Mouse (Mus musculus) forebrain, embryonic 16.5 days (tissue): Measurements from ENCODE around the gene Ndrg3. TPM values are rescaled to one million over a fixed set of nuclear protein-coding genes. Genes with fewer than 3 reads are reported as not detected.
"Not testable (repeated sequence)": the region's sequence is repeated elsewhere in the genome, so short reads cannot be mapped to it uniquely, and the experiment has no call there.

Experiments
- ATAC-seq: fragments of 200-750 bp; cut with Nextera tagmentation; 2 replicates; pipeline ENCODE4 v1.8.0; 2017; ENCODE audit warnings: mild to moderate bottlenecking, moderate library complexity
- H3K27ac ChIP-seq: fragments of 300-500 bp; sonication (generic); 2 replicates; pipeline ENCODE4 v1.5.1; 2014; ENCODE audit warnings: low read length, control low read depth
- H3K27me3 ChIP-seq: fragments of 300-500 bp; sonication (generic); replicated peaks from 2 replicates; pipeline ENCODE4 v1.6.1; 2014; ENCODE audit warnings: low read length; ENCODE audit not compliant: control insufficient read depth, insufficient read depth
- H3K36me3 ChIP-seq: fragments of 300-500 bp; sonication (generic); 2 replicates; pipeline ENCODE4 v1.6.1; 2014; ENCODE audit not compliant: control insufficient read depth, insufficient read depth
- H3K4me1 ChIP-seq: fragments of 300-500 bp; sonication (generic); replicated peaks from 2 replicates; pipeline ENCODE4 v1.6.1; 2014; ENCODE audit warnings: low read length; ENCODE audit not compliant: control insufficient read depth, insufficient read depth
- H3K4me2 ChIP-seq: fragments of 300-500 bp; sonication (generic); 2 replicates; pipeline ENCODE4 v1.6.1; 2014; ENCODE audit warnings: mild to moderate bottlenecking, low read length, control low read depth
- H3K4me3 ChIP-seq: fragments of 300-500 bp; sonication (generic); replicated peaks from 2 replicates; pipeline ENCODE4 v1.5.1; 2014; ENCODE audit warnings: mild to moderate bottlenecking, low read length, control low read depth
- H3K9ac ChIP-seq: fragments of 300-500 bp; sonication (generic); replicated peaks from 2 replicates; pipeline ENCODE4 v1.6.1; 2014; ENCODE audit warnings: low read depth, low read length, control low read depth
- H3K9me3 ChIP-seq: fragments of 300-500 bp; sonication (generic); 2 replicates; pipeline ENCODE4 v1.6.1; 2016; ENCODE audit warnings: low read length; ENCODE audit not compliant: control insufficient read depth
- WGBS: fragments of 180-500 bp; shearing (Covaris S2); extraction: QIAGEN DNeasy Blood & Tissue Kit; methylation state at CpG from one replicate; pipeline ENCODE4 v1.1.7; 2014; 5-methylcytosine and 5-hydroxymethylcytosine counted together
- polyA plus RNA-seq: library from polyadenylated mRNA; unstranded; fragments of >200 nt; fragmentation: Nextera tagmentation; extraction: Ambion mirVana; gene quantifications from 2 replicates; pipeline ENCODE4 v1.2.1, GENCODE M21; 2015

Gene Ndrg3
- polyA plus RNA-seq, 1 experiment from 2014 or later, result 150 TPM

DNA sequence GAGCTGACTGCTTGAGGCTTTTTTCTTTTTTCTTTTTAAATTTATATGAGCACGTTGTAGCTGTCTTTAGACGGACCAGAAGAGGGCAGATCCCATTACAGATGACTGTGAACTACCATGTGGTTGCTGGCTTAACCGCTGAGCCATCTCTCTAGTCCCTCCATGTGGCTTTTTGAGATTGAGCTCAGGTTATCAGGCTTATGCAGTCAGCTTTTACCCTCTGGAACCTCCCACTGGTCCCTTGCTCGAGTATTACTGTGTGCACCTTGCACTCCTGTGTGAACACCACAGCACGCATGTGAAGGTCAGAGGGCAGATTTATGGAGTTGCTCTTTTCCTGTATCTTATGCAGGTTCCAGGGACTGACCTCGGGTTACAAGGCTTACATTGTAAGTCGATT, 35.5 kb downstream of the Ndrg3 start:
- 86% methylated on average over 7 of the region's 7 CpGs for WGBS
- H3K4me2 ChIP-seq, result no peak overlapping the region
- H3K27me3 ChIP-seq, result no peaks in the 10 kb centered on the region
- peaks cover 2% of the 10 kb centered on the region; the same call in 1 of the 2 replicates for H3K4me1 ChIP-seq
- no peaks in the 10 kb centered on the region for H3K9me3 ChIP-seq
- H3K4me3 ChIP-seq, result no peak overlapping the region
- H3K36me3 ChIP-seq, result no peaks in the 10 kb centered on the region; the same call in 1 of the 2 replicates
- no peak overlapping the region for H3K27ac ChIP-seq
- ATAC-seq, result no peak
- no peak overlapping the region for H3K9ac ChIP-seq

DNA sequence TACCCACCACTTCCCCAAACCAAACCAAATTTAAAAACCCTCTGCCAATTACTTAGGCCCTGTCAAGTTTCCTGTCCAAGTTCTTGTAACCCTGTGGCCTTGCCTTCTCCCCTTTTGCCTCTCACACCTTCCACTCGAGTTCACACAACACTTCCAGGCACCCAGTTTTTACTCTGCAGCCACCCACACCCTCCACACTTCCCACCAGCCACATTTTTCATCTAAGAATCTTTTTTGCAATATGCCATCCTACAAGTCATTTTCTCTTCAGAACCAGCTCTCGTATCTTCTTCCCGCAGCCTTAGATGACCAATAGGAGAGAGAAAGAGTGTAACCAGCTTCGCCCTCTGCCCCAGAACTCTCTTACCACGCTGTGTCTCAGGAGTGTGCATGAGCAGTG, 37.4 kb downstream of the Ndrg3 start:
- ATAC-seq, result no peak

DNA sequence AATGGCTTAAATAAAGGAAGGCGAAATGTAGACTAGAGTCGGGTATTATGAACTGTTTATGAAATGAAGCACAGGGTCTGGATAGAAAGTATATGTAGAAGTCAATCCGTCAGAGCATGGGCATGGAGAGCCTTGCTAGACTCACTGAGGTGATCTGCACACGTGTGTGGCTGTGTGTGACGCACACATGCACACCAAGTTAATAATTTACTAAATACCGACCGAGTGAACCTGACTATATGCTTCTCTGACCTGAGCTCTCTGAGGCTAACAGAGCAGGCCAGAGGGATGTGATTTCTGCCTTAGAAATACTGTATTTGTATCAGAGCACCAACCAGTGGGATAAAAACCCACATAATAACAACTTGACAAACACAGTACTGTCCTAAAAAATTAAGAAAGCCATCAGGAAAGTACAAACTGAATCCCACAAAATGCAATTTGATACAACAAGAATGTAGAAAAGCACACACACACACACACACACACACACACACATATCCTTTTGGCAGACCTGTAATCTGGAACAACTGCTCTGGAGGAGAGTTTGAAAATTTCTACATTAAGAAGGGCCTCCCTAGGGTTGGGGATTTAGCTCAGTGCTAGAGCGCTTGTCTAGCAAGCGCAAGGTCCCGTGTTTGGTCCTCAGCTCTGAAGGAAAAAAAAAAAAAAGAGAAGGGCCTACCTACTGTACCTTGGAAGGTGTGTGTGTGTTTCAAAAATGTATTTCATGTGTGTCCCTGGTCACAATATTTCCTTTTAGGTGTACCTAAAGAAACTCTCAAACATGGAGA, 40.4 kb downstream of the Ndrg3 start:
- no peaks in the 10 kb centered on the region for H3K36me3 ChIP-seq
- peaks cover 6% of the 10 kb centered on the region; the same call in 1 of the 2 replicates for H3K4me1 ChIP-seq
- H3K4me2 ChIP-seq, result no peak overlapping the region
- peak overlapping the region; percentile 7 for H3K27ac ChIP-seq
- no peak for ATAC-seq
- H3K9me3 ChIP-seq, result no peaks in the 10 kb centered on the region
- WGBS, result 92% methylated on average over 10 of the region's 10 CpGs
- H3K27me3 ChIP-seq, result no peaks in the 10 kb centered on the region
- no peak overlapping the region for H3K4me3 ChIP-seq
- H3K9ac ChIP-seq, result no peak overlapping the region

More for the DNA sequence above, 37.4 kb downstream of the Ndrg3 start:
- peaks cover 6% of the 10 kb centered on the region for H3K4me1 ChIP-seq
- no peak overlapping the region for H3K27ac ChIP-seq
- H3K27me3 ChIP-seq, result no peaks in the 10 kb centered on the region
- no peaks in the 10 kb centered on the region for H3K36me3 ChIP-seq
- no peak overlapping the region for H3K4me3 ChIP-seq
- no peak overlapping the region for H3K4me2 ChIP-seq
- H3K9ac ChIP-seq, result no peak overlapping the region
- no peaks in the 10 kb centered on the region for H3K9me3 ChIP-seq
- WGBS, result 88% methylated on average over 5 of the region's 5 CpGs

DNA sequence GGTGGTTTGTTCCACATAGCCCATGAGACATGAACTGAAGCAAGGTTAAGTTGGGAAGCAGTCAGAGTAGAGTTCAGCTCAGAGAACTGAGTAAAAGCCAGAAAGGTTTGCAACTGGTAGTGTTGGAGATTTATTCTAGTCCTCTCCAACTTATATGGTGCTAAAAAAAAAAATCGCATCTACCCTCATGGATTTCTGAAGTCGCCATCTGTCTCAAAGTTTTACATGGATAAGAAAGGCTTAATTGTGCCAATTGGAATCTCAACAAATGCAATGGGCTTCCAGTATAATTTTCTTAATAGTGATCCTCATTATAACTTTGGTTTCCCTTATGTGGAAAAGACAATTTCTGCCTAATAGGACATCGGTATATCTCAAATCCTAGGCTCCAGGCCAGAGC, 41.0 kb downstream of the Ndrg3 start:
- Histone ChIP-seq H3K9ac (no peak overlapping the region), H3K4me2 (no peak overlapping the region), H3K27ac (peak overlapping the region; percentile 24; the same call in 1 of the 2 replicates), H3K36me3 (no peaks in the 10 kb centered on the region), H3K9me3 (no peaks in the 10 kb centered on the region), H3K4me3 (no peak overlapping the region), H3K4me1 (peaks cover 6% of the 10 kb centered on the region; the same call in 1 of the 2 replicates), H3K27me3 (no peaks in the 10 kb centered on the region)
- WGBS, result 59% methylated on average over 3 of the region's 3 CpGs
- ATAC-seq, result no peak

DNA sequence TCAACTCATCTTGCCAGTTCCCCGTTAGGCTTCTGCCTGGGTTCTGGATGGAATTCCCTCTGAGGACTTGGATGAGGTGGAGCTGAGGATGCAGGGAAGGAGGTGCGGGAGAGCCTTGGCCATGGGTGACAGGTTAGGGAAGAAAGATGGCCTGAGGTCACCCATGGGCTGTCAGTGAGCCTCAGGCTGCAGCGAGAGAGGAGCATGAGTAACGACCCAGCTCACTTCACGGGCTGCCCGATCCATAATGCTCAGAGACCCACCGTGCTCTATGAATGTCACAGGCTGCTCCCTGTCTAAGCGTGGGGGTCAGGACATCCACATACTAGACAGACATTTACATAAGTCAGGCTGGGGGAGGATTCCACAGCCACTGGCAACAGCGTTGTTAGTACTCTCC, 50.3 kb downstream of the Ndrg3 start:
- not testable (repeated sequence) for H3K36me3 ChIP-seq, ATAC-seq, H3K9ac ChIP-seq, H3K9me3 ChIP-seq, H3K27me3 ChIP-seq, H3K4me1 ChIP-seq, H3K4me3 ChIP-seq, H3K27ac ChIP-seq, H3K4me2 ChIP-seq
- 90% methylated on average over 9 of the region's 9 CpGs for WGBS

DNA sequence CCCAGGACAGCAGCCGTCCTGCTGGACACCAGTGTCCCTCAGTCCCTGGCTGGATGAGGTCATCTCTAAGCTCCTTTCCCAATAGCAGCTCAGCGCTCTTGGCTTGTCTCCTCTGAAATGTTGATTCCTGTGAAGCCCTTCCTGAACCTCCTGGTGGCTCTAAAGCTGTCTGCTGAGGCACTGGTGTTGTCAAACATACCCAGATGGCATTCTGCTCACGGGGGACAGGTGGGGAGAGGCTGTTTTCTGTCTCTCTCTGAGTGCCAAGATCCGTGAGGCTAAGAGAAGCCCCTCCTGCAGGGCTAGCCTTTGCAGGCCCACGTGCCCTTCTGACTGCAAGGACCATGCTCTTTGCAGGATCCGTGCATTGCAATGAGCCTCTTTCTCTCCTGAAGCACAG, 51.9 kb downstream of the Ndrg3 start:
- WGBS, result 69% methylated on average over 6 of the region's 6 CpGs
- not testable (repeated sequence) for H3K27me3 ChIP-seq, H3K27ac ChIP-seq, H3K4me3 ChIP-seq, H3K4me2 ChIP-seq, ATAC-seq, H3K36me3 ChIP-seq, H3K4me1 ChIP-seq, H3K9ac ChIP-seq, H3K9me3 ChIP-seq

DNA sequence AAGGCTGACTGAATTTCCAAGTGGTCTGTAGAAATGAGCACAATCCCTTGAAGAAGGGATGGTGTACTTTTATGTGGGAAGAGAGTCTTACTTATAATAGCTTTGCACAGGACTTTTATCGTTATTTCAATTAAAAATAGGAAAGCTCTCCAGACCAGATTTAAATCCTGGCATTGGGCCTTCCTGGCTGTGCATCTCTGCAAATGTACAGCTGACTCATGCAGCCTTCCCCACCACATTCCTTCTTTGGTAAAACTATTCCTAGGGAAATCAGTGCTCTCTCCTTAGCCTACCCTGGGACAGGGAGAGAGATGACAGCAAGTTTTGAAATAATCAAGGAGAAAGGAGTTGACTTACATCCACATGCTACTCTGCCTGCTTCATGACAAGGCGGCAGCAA, 54.1 kb downstream of the Ndrg3 start:
- no peak overlapping the region for H3K4me3 ChIP-seq
- WGBS, result 85% methylated on average over 2 of the region's 2 CpGs
- H3K4me2 ChIP-seq, result no peak overlapping the region
- no peak overlapping the region for H3K27ac ChIP-seq
- no peak overlapping the region for H3K9ac ChIP-seq
- no peak for ATAC-seq
- H3K4me1 ChIP-seq, result no peaks in the 10 kb centered on the region
- peaks cover 2% of the 10 kb centered on the region for H3K36me3 ChIP-seq
- no peaks in the 10 kb centered on the region for H3K27me3 ChIP-seq
- H3K9me3 ChIP-seq, result no peaks in the 10 kb centered on the region

DNA sequence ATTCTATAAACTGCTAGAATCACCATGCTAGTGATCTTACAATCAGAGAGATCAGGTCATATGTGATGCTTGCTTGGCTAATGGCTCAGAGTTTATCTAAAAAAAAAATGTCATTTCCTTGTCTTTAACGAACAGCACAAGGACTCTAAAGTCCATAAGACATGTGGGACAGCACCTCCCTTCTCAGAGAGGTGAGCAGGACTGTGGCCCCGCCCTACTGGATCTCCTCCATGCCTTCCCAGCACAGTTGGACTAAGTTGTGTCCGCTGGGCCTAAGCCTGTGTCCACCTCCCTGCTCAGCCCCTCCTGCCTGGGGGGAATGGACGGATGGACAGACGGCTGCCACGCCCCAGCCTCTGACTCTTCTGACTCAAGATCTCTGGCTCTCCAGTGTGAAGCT, 56.9 kb downstream of the Ndrg3 start:
- Histone ChIP-seq H3K9me3 (no peaks in the 10 kb centered on the region), H3K4me3 (no peak overlapping the region), H3K4me1 (no peaks in the 10 kb centered on the region), H3K9ac (no peak overlapping the region), H3K27me3 (no peaks in the 10 kb centered on the region), H3K27ac (no peak overlapping the region), H3K4me2 (no peak overlapping the region), H3K36me3 (peaks cover 6% of the 10 kb centered on the region)
- 85% methylated on average over 6 of the region's 6 CpGs for WGBS
- ATAC-seq, result no peak

DNA sequence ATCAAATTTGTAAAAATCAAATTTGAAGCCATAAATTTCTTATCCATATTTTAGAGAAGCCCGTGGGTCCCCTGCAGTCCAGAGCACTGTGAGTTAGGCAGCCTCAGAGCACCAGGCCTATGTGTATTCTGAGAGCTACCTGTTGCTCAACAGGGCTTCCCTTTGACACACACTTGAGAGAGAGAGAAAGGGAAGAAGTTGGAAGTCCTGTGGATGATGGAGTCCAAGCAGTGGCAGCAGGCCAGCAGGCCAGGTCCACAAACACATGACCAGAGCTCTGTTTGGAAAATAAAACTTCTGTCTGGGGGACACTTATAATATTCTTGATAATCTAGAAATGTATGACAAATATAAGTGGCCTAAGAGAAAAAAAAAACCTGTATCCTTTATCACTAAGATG, 58.4 kb downstream of the Ndrg3 start:
- H3K4me3 ChIP-seq, result no peak overlapping the region
- H3K27me3 ChIP-seq, result no peaks in the 10 kb centered on the region
- H3K9ac ChIP-seq, result no peak overlapping the region
- no peaks in the 10 kb centered on the region for H3K9me3 ChIP-seq
- WGBS, result 93% methylated on average over 1 of the region's 1 CpGs
- H3K27ac ChIP-seq, result no peak overlapping the region
- peaks cover 7% of the 10 kb centered on the region for H3K36me3 ChIP-seq
- no peaks in the 10 kb centered on the region for H3K4me1 ChIP-seq
- H3K4me2 ChIP-seq, result no peak overlapping the region
- no peak for ATAC-seq
